Mouse (Mus musculus) forebrain, embryonic 16.5 days (tissue): ENCODE measurements around the gene Trak2. TPM values are rescaled to one million over a fixed set of nuclear protein-coding genes. Genes with fewer than 3 reads are reported as not detected.
"Not testable (repeated sequence)": the region's sequence is repeated elsewhere in the genome, so short reads cannot be mapped to it uniquely, and the experiment has no call there.

Experiments used
- ATAC-seq: fragments of 200-750 bp; cut with Nextera tagmentation; 2 replicates; pipeline ENCODE4 v1.8.0; 2017; ENCODE audit warnings: mild to moderate bottlenecking, moderate library complexity
- H3K27ac ChIP-seq: fragments of 300-500 bp; sonication (generic); 2 replicates; pipeline ENCODE4 v1.5.1; 2014; ENCODE audit warnings: low read length, control low read depth
- H3K27me3 ChIP-seq: fragments of 300-500 bp; sonication (generic); replicated peaks from 2 replicates; pipeline ENCODE4 v1.6.1; 2014; ENCODE audit warnings: low read length; ENCODE audit not compliant: control insufficient read depth, insufficient read depth
- H3K36me3 ChIP-seq: fragments of 300-500 bp; sonication (generic); 2 replicates; pipeline ENCODE4 v1.6.1; 2014; ENCODE audit not compliant: control insufficient read depth, insufficient read depth
- H3K4me1 ChIP-seq: fragments of 300-500 bp; sonication (generic); replicated peaks from 2 replicates; pipeline ENCODE4 v1.6.1; 2014; ENCODE audit warnings: low read length; ENCODE audit not compliant: control insufficient read depth, insufficient read depth
- H3K4me2 ChIP-seq: fragments of 300-500 bp; sonication (generic); 2 replicates; pipeline ENCODE4 v1.6.1; 2014; ENCODE audit warnings: mild to moderate bottlenecking, low read length, control low read depth
- H3K4me3 ChIP-seq: fragments of 300-500 bp; sonication (generic); replicated peaks from 2 replicates; pipeline ENCODE4 v1.5.1; 2014; ENCODE audit warnings: mild to moderate bottlenecking, low read length, control low read depth
- H3K9ac ChIP-seq: fragments of 300-500 bp; sonication (generic); replicated peaks from 2 replicates; pipeline ENCODE4 v1.6.1; 2014; ENCODE audit warnings: low read depth, low read length, control low read depth
- H3K9me3 ChIP-seq: fragments of 300-500 bp; sonication (generic); 2 replicates; pipeline ENCODE4 v1.6.1; 2016; ENCODE audit warnings: low read length; ENCODE audit not compliant: control insufficient read depth
- WGBS: fragments of 180-500 bp; shearing (Covaris S2); extraction: QIAGEN DNeasy Blood & Tissue Kit; methylation state at CpG from one replicate; pipeline ENCODE4 v1.1.7; 2014; 5-methylcytosine and 5-hydroxymethylcytosine counted together
- polyA plus RNA-seq: library from polyadenylated mRNA; unstranded; fragments of >200 nt; fragmentation: Nextera tagmentation; extraction: Ambion mirVana; gene quantifications from 2 replicates; pipeline ENCODE4 v1.2.1, GENCODE M21; 2015

The Trak2 gene
- polyA plus RNA-seq, 1 experiment from 2014 or later, result 24.0 TPM

DNA sequence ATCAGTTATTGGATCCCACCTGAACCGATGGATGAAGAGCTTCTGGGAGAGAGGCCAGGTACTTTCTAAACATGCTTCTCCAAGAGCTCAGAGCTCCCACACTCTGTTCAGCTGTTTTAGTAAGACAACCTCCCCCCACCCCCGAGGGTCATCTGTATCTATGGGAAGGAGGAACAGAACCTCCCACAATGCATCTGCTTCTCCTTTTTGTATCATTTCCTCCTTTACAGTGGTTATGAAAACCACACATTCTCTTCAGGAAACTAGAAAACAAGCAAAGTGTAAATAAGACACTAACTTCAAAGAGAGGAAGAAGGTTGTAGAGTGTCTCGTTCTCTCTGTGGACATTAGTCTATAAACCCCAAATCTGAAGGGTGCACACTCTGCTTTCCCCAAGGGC is 112.6 kb downstream of the Trak2 start:
- not testable (repeated sequence) for H3K36me3 ChIP-seq, H3K4me2 ChIP-seq, H3K27ac ChIP-seq, H3K4me1 ChIP-seq, H3K9me3 ChIP-seq, ATAC-seq, H3K9ac ChIP-seq, H3K4me3 ChIP-seq, H3K27me3 ChIP-seq
- 82% methylated on average over 3 of the region's 3 CpGs for WGBS

- 73% methylated on average over 13 of the region's 13 CpGs for WGBS
- H3K9ac ChIP-seq, H3K4me2 ChIP-seq, H3K27ac ChIP-seq, H3K27me3 ChIP-seq, ATAC-seq, H3K4me1 ChIP-seq, H3K4me3 ChIP-seq, H3K36me3 ChIP-seq, H3K9me3 ChIP-seq: not testable (repeated sequence)
Observed at GRCm38 (mm10) chr1:58859738-58860365, 113.4 kb downstream of the Trak2 start.

DNA sequence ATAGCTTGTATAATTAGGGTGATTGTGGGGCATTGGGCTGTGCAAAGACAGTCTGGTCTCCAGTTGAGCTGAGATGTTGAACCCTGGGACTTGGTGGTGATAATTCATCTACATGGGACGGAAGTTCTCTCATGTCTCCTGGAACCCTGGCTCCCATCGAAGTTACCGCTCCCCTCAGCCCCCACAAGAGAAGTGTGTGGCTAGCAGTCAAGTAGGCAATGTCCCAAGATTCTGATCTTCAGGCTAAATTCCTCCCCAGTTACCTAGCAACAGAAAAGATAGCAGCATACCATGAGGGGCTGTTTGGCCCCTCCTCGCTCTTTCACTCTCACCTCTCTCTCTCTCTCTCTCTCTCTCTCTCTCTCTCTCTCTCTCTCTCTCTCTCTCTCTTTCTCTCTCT is 114.1 kb downstream of the Trak2 start:
- H3K27me3 ChIP-seq, H3K4me3 ChIP-seq, H3K4me1 ChIP-seq, H3K4me2 ChIP-seq, H3K36me3 ChIP-seq, H3K27ac ChIP-seq, ATAC-seq, H3K9ac ChIP-seq, H3K9me3 ChIP-seq: not testable (repeated sequence)
- WGBS, result 81% methylated on average over 3 of the region's 4 CpGs

- ATAC-seq, H3K4me2 ChIP-seq: not testable (repeated sequence)
Observed at GRCm38 (mm10) chr1:58856811-58857210, 116.4 kb downstream of the Trak2 start.

More at GRCm38 (mm10) chr1:58856811-58857210, 116.4 kb downstream of the Trak2 start:
- not testable (repeated sequence) for H3K4me3 ChIP-seq, H3K36me3 ChIP-seq, H3K4me1 ChIP-seq, H3K27ac ChIP-seq, H3K9me3 ChIP-seq, H3K27me3 ChIP-seq, H3K9ac ChIP-seq
- 83% methylated on average over 3 of the region's 3 CpGs for WGBS

Other genes with a start within 250 kb of the Trak2 start
- 6.2 and 6.9 TPM in 2 replicates for gene Casp8, start 178.1 kb downstream of the Trak2 start, polyA plus RNA-seq
- 104 and 108 TPM in 2 replicates for gene Stradb, start 92 bp upstream of the Trak2 start, polyA plus RNA-seq
- 0.11 TPM in 1 of 2 replicates, not detected in the other for gene C2cd6, start 121.5 kb upstream of the Trak2 start, polyA plus RNA-seq
- 52.9 and 53.9 TPM in 2 replicates for gene Tmem237, start 147.0 kb upstream of the Trak2 start, polyA plus RNA-seq
- gene Mpp4, start 190.0 kb upstream of the Trak2 start, polyA plus RNA-seq, result 0.55 and 0.75 TPM in 2 replicates